Mouse (Mus musculus) ES-E14 (cell line): ENCODE measurements at regions not wholly inside any gene's neighbourhood (a gene's known extent, or its start where the extent isn't known, plus 50 kb on each side); places are given as distances from the start of the nearest gene placed in this dataset.

ENCODE experiments used
- DNase-seq: peaks from one replicate; pipeline ENCODE4 v3.0.0-alpha.2; 2013; ENCODE audit warnings: low read depth, low spot score
- H3K27ac ChIP-seq: 2 replicates; pipeline ENCODE4 v1.5.1; 2012; ENCODE audit warnings: low read depth, mild to moderate bottlenecking, low read length, moderate library complexity, mixed read lengths; ENCODE audit not compliant: poor library complexity, insufficient read depth, severe bottlenecking
- H3K36me3 ChIP-seq: 2 replicates; pipeline ENCODE4 v1.6.1; 2012; ENCODE audit warnings: mild to moderate bottlenecking, low read length, moderate library complexity, mixed read lengths; ENCODE audit not compliant: control insufficient read depth, poor library complexity, insufficient read depth, severe bottlenecking
- H3K4me1 ChIP-seq, 2 experiments: fragments of 150-350 bp in 1 of 2; sonication (generic) in 1 of 2; 2 replicates each; pipeline ENCODE4 v1.6.1; 2012; ENCODE audit warnings: low read length in 2 of 2, mild to moderate bottlenecking in 1 of 2, mixed read lengths in 1 of 2; ENCODE audit not compliant: control insufficient read depth in 2 of 2, insufficient read depth in 2 of 2, poor library complexity in 1 of 2
- H3K4me3 ChIP-seq, 2 experiments: fragments of 150-350 bp in 1 of 2; sonication (generic) in 1 of 2; 2 replicates each; pipeline ENCODE4 v1.5.1; 2012; ENCODE audit warnings: low read length in 2 of 2, low read depth in 1 of 2, mild to moderate bottlenecking in 1 of 2, mixed read lengths in 1 of 2; ENCODE audit not compliant: insufficient read depth in 1 of 2, poor library complexity in 1 of 2, severe bottlenecking in 1 of 2
- H3K9ac ChIP-seq: 2 replicates; pipeline ENCODE4 v1.6.1; 2012; ENCODE audit warnings: low read depth, mild to moderate bottlenecking, low read length, mixed read lengths; ENCODE audit not compliant: poor library complexity, insufficient read depth, severe bottlenecking
- H3K9me3 ChIP-seq: fragments of 150-350 bp; sonication (generic); 2 replicates; pipeline ENCODE4 v1.6.1; 2012; ENCODE audit warnings: low read depth, mild to moderate bottlenecking, low read length; ENCODE audit not compliant: control insufficient read depth, insufficient read depth
- CHD2 ChIP-seq: IDR thresholded peaks from 2 replicates; pipeline ENCODE4 v1.6.1; 2014; ENCODE audit warnings: mild to moderate bottlenecking, low read depth, low read length, inconsistent platforms
- HCFC1 ChIP-seq: IDR thresholded peaks from 2 replicates; pipeline ENCODE4 v1.6.1; 2012; ENCODE audit warnings: low read length, inconsistent platforms, borderline replicate concordance; ENCODE audit not compliant: insufficient read depth
- MAFK ChIP-seq: IDR thresholded peaks from 2 replicates; pipeline ENCODE4 v1.6.1; 2014; ENCODE audit warnings: mild to moderate bottlenecking, low read depth, low read length, inconsistent platforms; ENCODE audit not compliant: insufficient read depth
- ZC3H11A ChIP-seq: IDR thresholded peaks from 2 replicates; pipeline ENCODE4 v1.6.1; 2012; ENCODE audit warnings: low read depth, mild to moderate bottlenecking, inconsistent platforms, low read length, borderline replicate concordance
- ZNF384 ChIP-seq: IDR thresholded peaks from 2 replicates; pipeline ENCODE4 v1.6.1; 2012; ENCODE audit warnings: low read depth, low read length, inconsistent platforms
- in situ Hi-C, 2 experiments: fragments of 600-800 bp; cut with MboI; formaldehyde crosslinking; loops; one replicate each; pipeline ENCODE4 v1.15.1; 2025; ENCODE audit warnings: low sequenced_read_pairs in 2 of 2, inconsistent platforms in 1 of 2; ENCODE audit not compliant: unreplicated experiment in 2 of 2

- TF ChIP-seq HCFC1: no peak
- no peak for TF ChIP-seq ZC3H11A
- TF ChIP-seq CHD2: no peak
- TF ChIP-seq MAFK: no peak
- no peak for TF ChIP-seq ZNF384
Measured at GRCm38 (mm10) chr14:116632181-116632580, 292.9 kb upstream of the Gpc6 start.

DNA sequence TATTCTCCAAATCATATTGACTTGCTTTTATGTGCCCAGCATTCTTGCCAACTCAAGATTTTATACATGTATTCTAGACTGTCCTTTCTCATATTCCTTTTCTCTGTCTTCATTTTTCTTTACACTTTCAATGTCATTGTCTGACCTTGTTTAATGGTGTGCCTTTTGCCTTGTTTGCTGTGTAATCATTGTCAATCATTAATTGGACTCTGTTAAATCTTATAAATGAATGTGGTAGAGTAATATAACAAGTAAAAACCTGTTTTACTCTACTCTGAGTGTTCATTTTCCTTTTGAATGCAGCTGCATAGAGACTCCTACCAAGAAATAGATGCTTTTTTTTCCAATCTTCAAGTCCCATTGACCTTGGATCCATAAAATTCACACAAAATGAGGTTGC, 283.0 kb upstream of the Gpc6 start:
- in situ Hi-C loops: no loop called here
- TF ChIP-seq MAFK (no peak), HCFC1 (no peak), ZNF384 (no peak), CHD2 (no peak), ZC3H11A (no peak)
- Histone ChIP-seq H3K4me1 (no peaks in the 10 kb centered on the region), H3K9ac (no peak overlapping the region), H3K27ac (no peak overlapping the region), H3K36me3 (no peaks in the 10 kb centered on the region), H3K9me3 (no peaks in the 10 kb centered on the region), H3K4me3 (no peak overlapping the region)
- no peak for DNase-seq

More at GRCm38 (mm10) chr14:116632181-116632580, 292.9 kb upstream of the Gpc6 start:
- H3K4me1 ChIP-seq: no peaks in the 10 kb centered on the region
- in situ Hi-C loops: no loop called here
- no peak overlapping the region for H3K9ac ChIP-seq
- no peak for DNase-seq
- H3K27ac ChIP-seq: no peak overlapping the region
- no peaks in the 10 kb centered on the region for H3K36me3 ChIP-seq
- no peak overlapping the region for H3K4me3 ChIP-seq
- no peaks in the 10 kb centered on the region for H3K9me3 ChIP-seq

DNA sequence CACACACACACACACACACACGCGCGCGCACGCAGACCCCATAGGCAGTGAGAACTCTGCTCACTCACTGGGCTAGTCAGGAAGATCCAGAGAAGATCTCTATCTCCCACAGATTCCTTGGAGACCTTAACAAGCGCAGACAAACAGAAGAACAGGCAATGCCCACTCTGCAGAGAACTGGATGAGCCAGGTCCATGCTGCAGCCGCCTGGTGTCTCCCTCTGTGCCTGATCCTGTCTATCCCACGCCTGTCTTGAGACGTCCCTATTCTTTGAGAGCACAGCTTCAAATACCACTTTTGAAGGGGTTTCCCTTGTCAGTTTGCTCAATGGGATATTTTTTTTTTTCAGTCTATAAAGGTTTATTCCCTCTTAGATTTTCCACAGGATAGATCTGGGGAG, 273.2 kb upstream of the Gpc6 start:
- no peaks in the 10 kb centered on the region for H3K9me3 ChIP-seq
- in situ Hi-C loops: no loop called here
- TF ChIP-seq ZNF384 (no peak), ZC3H11A (no peak), MAFK (no peak), CHD2 (no peak), HCFC1 (no peak)

GRCm38 (mm10) chr14:116683909-116684308, 241.2 kb upstream of the Gpc6 start:
- in situ Hi-C loops: no loop called here

More for the DNA sequence above, 273.2 kb upstream of the Gpc6 start:
- Histone ChIP-seq H3K4me3 (no peak overlapping the region), H3K36me3 (no peaks in the 10 kb centered on the region), H3K27ac (no peak overlapping the region), H3K4me1 (no peaks in the 10 kb centered on the region), H3K9ac (no peak overlapping the region)
- no peak for DNase-seq

DNA sequence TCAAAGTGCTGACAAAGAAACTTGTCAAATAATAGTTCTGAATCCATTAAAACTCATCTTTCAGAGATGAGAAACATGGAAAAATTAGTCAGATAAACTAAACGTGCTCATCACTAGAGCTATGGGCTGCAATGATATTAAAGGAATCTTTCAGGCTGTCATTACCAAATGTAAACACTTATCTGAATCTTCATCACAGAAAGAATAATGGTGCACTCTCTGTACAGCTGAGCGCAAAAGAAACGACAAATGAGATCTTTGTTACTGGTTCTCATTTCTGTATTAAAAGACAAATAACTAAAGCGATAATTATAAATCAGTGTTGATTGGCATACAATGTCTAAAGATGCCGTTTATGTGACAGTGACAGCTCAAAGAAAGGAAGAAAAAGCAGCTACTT, 227.4 kb upstream of the Gpc6 start:
- H3K9me3 ChIP-seq: no peaks in the 10 kb centered on the region
- H3K4me1 ChIP-seq: no peaks in the 10 kb centered on the region
- no peak overlapping the region for H3K9ac ChIP-seq
- no peak overlapping the region for H3K27ac ChIP-seq
- H3K4me3 ChIP-seq: no peak overlapping the region
- no peaks in the 10 kb centered on the region for H3K36me3 ChIP-seq
- no peak for TF ChIP-seq ZNF384
- TF ChIP-seq HCFC1: no peak
- no peak for TF ChIP-seq MAFK
- TF ChIP-seq CHD2: no peak
- no peak for TF ChIP-seq ZC3H11A
- in situ Hi-C loops: no loop called here
- DNase-seq: no peak

More at GRCm38 (mm10) chr14:116683909-116684308, 241.2 kb upstream of the Gpc6 start:
- Histone ChIP-seq H3K27ac (no peak overlapping the region), H3K4me1 (no peaks in the 10 kb centered on the region), H3K4me3 (no peak overlapping the region), H3K36me3 (no peaks in the 10 kb centered on the region), H3K9me3 (no peaks in the 10 kb centered on the region), H3K9ac (no peak overlapping the region)
- TF ChIP-seq ZC3H11A: no peak
- no peak for TF ChIP-seq ZNF384
- no peak for TF ChIP-seq MAFK
- TF ChIP-seq CHD2: no peak
- no peak for TF ChIP-seq HCFC1
- DNase-seq: no peak
